Comparison of ENCODE assay signal across 12 mouse cellular contexts in the genomic region with DNA sequence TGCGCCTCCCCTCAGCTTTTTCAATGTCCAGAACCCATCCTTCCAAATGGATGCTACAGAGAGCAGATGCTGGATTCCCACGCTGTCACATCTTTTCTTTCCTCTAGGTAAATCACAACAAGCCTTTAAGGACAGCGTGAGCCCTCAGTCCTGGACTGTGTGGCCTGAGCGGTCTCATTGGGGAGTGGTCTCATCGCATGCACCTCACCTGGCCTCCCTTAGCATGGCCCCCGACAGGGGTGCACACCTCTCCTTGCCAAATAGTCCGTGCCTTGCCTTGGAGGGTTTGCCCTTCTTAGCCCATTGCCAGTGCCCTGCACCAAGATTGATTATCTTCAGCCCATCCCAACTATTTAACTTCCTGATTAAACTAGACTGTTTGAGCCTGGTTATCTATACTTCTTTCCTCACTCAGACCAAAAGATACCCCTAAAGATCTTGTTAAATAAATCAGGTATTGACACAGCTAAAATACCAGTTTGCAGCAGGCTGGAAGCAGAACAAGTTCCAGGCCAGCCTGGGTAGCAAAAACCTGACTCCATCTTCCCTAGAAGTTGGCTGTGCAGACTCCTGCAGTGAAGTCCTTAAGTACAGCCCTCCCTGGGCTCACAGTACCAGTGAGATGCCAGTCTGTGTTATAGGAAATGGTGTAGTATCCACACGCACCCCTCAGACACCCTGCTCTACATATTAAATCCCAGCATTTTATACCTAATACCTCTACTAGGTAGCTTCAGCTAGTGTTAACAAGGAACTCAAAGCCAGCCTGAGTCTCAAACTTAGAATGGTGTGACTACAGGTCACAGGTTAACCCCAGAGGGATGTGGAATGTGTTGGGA. TPM values are rescaled to one million over a fixed set of nuclear protein-coding genes. Genes with fewer than 3 reads are reported as not detected.
DNase-seq lines count a peak whose midpoint lies in the region; ATAC-seq lines count a peak whose summit lies in the region.
"Had no signal": no experiment of that assay in that cellular context is flagged by ENCODE, and none has a peak within 500 bp of the region (broad histone marks: within the 10 kb centered on the region; RNA-seq: fewer than 3 reads in every experiment).

No protein-coding gene starts in this region.

- H3K9ac ChIP-seq in lung, embryonic 15.5 days = no peak overlapping the region
- 0 out of 2 replicates have a peak overlapping the region, but pooled peaks have one; percentile 12 for H3K9ac ChIP-seq in forebrain, embryonic 11.5 days (ENCODE audit: low read length)
- no peak overlapping the region for H3K9ac ChIP-seq in limb, embryonic 11.5 days (ENCODE audit: low read length)
- H3K9ac ChIP-seq: neural tube, embryonic 12.5 days had no signal

- H3K4me1 ChIP-seq in lung, embryonic 15.5 days = peaks cover 40% of the 10 kb centered on the region
- H3K4me1 ChIP-seq in forebrain, embryonic 11.5 days (replicated peaks; ENCODE audit: control insufficient read depth, insufficient read depth, low read length) = peaks cover 18% of the 10 kb centered on the region
- peaks cover 23% of the 10 kb centered on the region for H3K4me1 ChIP-seq in limb, embryonic 11.5 days (ENCODE audit: control insufficient read depth, insufficient read depth, low read length)

- no peak overlapping the region for H3K4me2 ChIP-seq in lung, embryonic 15.5 days
- H3K4me2 ChIP-seq in forebrain, embryonic 11.5 days (ENCODE audit: low read depth, low read length, severe bottlenecking) = no peak overlapping the region
- no peak overlapping the region for H3K4me2 ChIP-seq in limb, embryonic 11.5 days (ENCODE audit: low read depth, severe bottlenecking)

- DNase-seq in lung, postnatal 14 days = no peak
- DNase-seq in forebrain, embryonic 11.5 days (ENCODE audit: low spot score) = no peak
- peak; percentile 42 for DNase-seq in limb, embryonic 11.5 days (ENCODE audit: low spot score)
- DNase-seq in neural tube, embryonic 10.5 days (ENCODE audit: extremely low spot score, low spot score) = peak; percentile 31
- no peak for DNase-seq in adrenal gland, postnatal 36 days
- DNase-seq in heart, adult 18-20 months = no peak
- DNase-seq: adrenal gland, adult 8-10 months; embryo, embryonic 11 days; right cerebral cortex, postnatal 25 days had no signal

- no peak for ATAC-seq in lung, embryonic 15.5 days (ENCODE audit: borderline replicate concordance, extremely low read depth, low FRiP score, low TSS enrichment)
- no peak for ATAC-seq in forebrain, embryonic 11.5 days (replicated peaks; ENCODE audit: low FRiP score)
- no peak for ATAC-seq in limb, embryonic 11.5 days (ENCODE audit: insufficient number of reproducible peaks, low FRiP score, low TSS enrichment, low read depth)

- no peak overlapping the region for H3K4me3 ChIP-seq in lung, embryonic 15.5 days
- H3K4me3 ChIP-seq in forebrain, embryonic 11.5 days (ENCODE audit: low read depth, low read length) = no peak overlapping the region
- H3K4me3 ChIP-seq in limb, embryonic 11.5 days (ENCODE audit: low read depth, low read length) = no peak overlapping the region
- H3K4me3 ChIP-seq: neural tube, embryonic 12.5 days had no signal

- H3K27ac ChIP-seq in lung, embryonic 15.5 days = 0 out of 2 replicates have a peak overlapping the region, but pooled peaks have one; percentile 5
- no peak overlapping the region for H3K27ac ChIP-seq in forebrain, embryonic 11.5 days (ENCODE audit: low read depth, low read length)
- no peak overlapping the region for H3K27ac ChIP-seq in limb, embryonic 11.5 days (replicated peaks; ENCODE audit: low read depth, low read length)
- H3K27ac ChIP-seq: macrophage; neural tube, embryonic 12.5 days had no signal

- no peaks in the 10 kb centered on the region for H3K27me3 ChIP-seq in lung, embryonic 15.5 days
- H3K27me3 ChIP-seq in forebrain, embryonic 11.5 days (ENCODE audit: control insufficient read depth, insufficient read depth, low read length) = no peaks in the 10 kb centered on the region
- H3K27me3 ChIP-seq in limb, embryonic 11.5 days (ENCODE audit: control insufficient read depth, insufficient read depth, low read length) = no peaks in the 10 kb centered on the region
- H3K27me3 ChIP-seq: neural tube, embryonic 12.5 days had no signal

- H3K36me3 ChIP-seq in lung, embryonic 15.5 days = peaks cover 63% of the 10 kb centered on the region
- H3K36me3 ChIP-seq in forebrain, embryonic 11.5 days (ENCODE audit: control insufficient read depth, insufficient read depth, low read length) = peaks cover 26% of the 10 kb centered on the region
- H3K36me3 ChIP-seq in limb, embryonic 11.5 days (ENCODE audit: control insufficient read depth, insufficient read depth, low read length) = peaks cover 33% of the 10 kb centered on the region

- WGBS in lung, embryonic 15.5 days = 53% methylated on average over 8 of the region's 8 CpGs
- WGBS in forebrain, embryonic 11.5 days = 70% methylated on average over 8 of the region's 8 CpGs
- 69% methylated on average over 8 of the region's 8 CpGs for WGBS in limb, embryonic 11.5 days

- no peaks in the 10 kb centered on the region for H3K9me3 ChIP-seq in lung, embryonic 15.5 days
- H3K9me3 ChIP-seq in forebrain, embryonic 11.5 days (ENCODE audit: control insufficient read depth, low read length) = no peaks in the 10 kb centered on the region
- H3K9me3 ChIP-seq in limb, embryonic 11.5 days (ENCODE audit: control insufficient read depth, low read length) = no peaks in the 10 kb centered on the region
- H3K9me3 ChIP-seq: neural tube, embryonic 12.5 days had no signal

RNA-seq across cellular contexts. Expression of a gene that starts 5.5 kb away (rescaled TPM):
- polyA plus RNA-seq in lung, embryonic 15.5 days (2015; fragmentation: Nextera tagmentation; extraction: Ambion mirVana) = 1,042 and 1,079 TPM in 2 replicates
- 1,583 and 1,671 TPM in 2 replicates for polyA plus RNA-seq in forebrain, embryonic 11.5 days (2014; fragmentation: Nextera tagmentation; extraction: Ambion mirVana)
- 1,416 and 1,443 TPM in 2 replicates for polyA plus RNA-seq in limb, embryonic 11.5 days (2014; fragmentation: Nextera tagmentation; extraction: Ambion mirVana)
- total RNA-seq in adrenal gland, postnatal 36 days (2021) = 100 to 1,000 TPM; 188 to 218 TPM
- 10 to 100 TPM; 89.4 to 92.2 TPM for total RNA-seq in heart, adult 18-20 months (2021)

RNA-seq across cellular contexts. Expression of a gene that starts 8.7 kb away (rescaled TPM):
- polyA plus RNA-seq in lung, embryonic 15.5 days (2015; fragmentation: Nextera tagmentation; extraction: Ambion mirVana) = 24.1 and 24.7 TPM in 2 replicates
- polyA plus RNA-seq in forebrain, embryonic 11.5 days (2014; fragmentation: Nextera tagmentation; extraction: Ambion mirVana) = 27.2 and 29.2 TPM in 2 replicates
- polyA plus RNA-seq in limb, embryonic 11.5 days (2014; fragmentation: Nextera tagmentation; extraction: Ambion mirVana) = 20.7 and 23.5 TPM in 2 replicates
- 10 to 100 TPM; 18.3 to 18.7 TPM for total RNA-seq in adrenal gland, postnatal 36 days (2021)
- total RNA-seq in heart, adult 18-20 months (2021) = 10 to 100 TPM; 13.3 to 17.8 TPM

RNA-seq across cellular contexts. Expression of a gene that starts 9.6 kb away (rescaled TPM):
- 50.1 and 54.4 TPM in 2 replicates for polyA plus RNA-seq in lung, embryonic 15.5 days (2015; fragmentation: Nextera tagmentation; extraction: Ambion mirVana)
- polyA plus RNA-seq in forebrain, embryonic 11.5 days (2014; fragmentation: Nextera tagmentation; extraction: Ambion mirVana) = 48.5 and 49.5 TPM in 2 replicates
- 47.1 and 47.8 TPM in 2 replicates for polyA plus RNA-seq in limb, embryonic 11.5 days (2014; fragmentation: Nextera tagmentation; extraction: Ambion mirVana)
- total RNA-seq in adrenal gland, postnatal 36 days (2021) = 10 to 100 TPM; 60.5 to 73.4 TPM
- 100 to 1,000 TPM; 146 to 154 TPM for total RNA-seq in heart, adult 18-20 months (2021)

RNA-seq across cellular contexts. Expression of a gene that starts 11.1 kb away (rescaled TPM):
- polyA plus RNA-seq in lung, embryonic 15.5 days (2015; fragmentation: Nextera tagmentation; extraction: Ambion mirVana) = 17.9 and 21.0 TPM in 2 replicates
- polyA plus RNA-seq in forebrain, embryonic 11.5 days (2014; fragmentation: Nextera tagmentation; extraction: Ambion mirVana) = 2.4 and 3.5 TPM in 2 replicates
- 2.7 and 3.1 TPM in 2 replicates for polyA plus RNA-seq in limb, embryonic 11.5 days (2014; fragmentation: Nextera tagmentation; extraction: Ambion mirVana)
- 10 to 100 TPM; 19.2 to 36.5 TPM for total RNA-seq in adrenal gland, postnatal 36 days (2021)
- total RNA-seq in heart, adult 18-20 months (2021) = 10 to 100 TPM; 20.2 to 25.6 TPM

RNA-seq across cellular contexts. Expression of a gene that starts 28.5 kb away (rescaled TPM):
- polyA plus RNA-seq in lung, embryonic 15.5 days (2015; fragmentation: Nextera tagmentation; extraction: Ambion mirVana) = 71.0 and 73.3 TPM in 2 replicates
- 65.7 and 68.8 TPM in 2 replicates for polyA plus RNA-seq in forebrain, embryonic 11.5 days (2014; fragmentation: Nextera tagmentation; extraction: Ambion mirVana)
- polyA plus RNA-seq in limb, embryonic 11.5 days (2014; fragmentation: Nextera tagmentation; extraction: Ambion mirVana) = 55.6 and 56.4 TPM in 2 replicates
- 1 to 10 TPM; 6.7 to 7.5 TPM for total RNA-seq in adrenal gland, postnatal 36 days (2021)
- 1 to 10 TPM; 1.8 to 2.5 TPM for total RNA-seq in heart, adult 18-20 months (2021)

Comparison
In these comparisons a context has a peak if more than half of its experiments do, and no peak if none do; other contexts are left out.
1. DNase-seq: peak in limb, embryonic 11.5 days (single experiment) and neural tube, embryonic 10.5 days (single experiment); none in lung, postnatal 14 days (single experiment), forebrain, embryonic 11.5 days (single experiment), adrenal gland, postnatal 36 days (0 of 2) and heart, adult 18-20 months (0 of 2).